Mouse (Mus musculus): ENCODE data around the gene Crabp1. TPM values are rescaled to one million over a fixed set of nuclear protein-coding genes. Genes with fewer than 3 reads are reported as not detected.

The Crabp1 gene
- polyA plus RNA-seq (2012; rRNA removed), result 0.86 and 3.2 TPM in 2 replicates

DNA sequence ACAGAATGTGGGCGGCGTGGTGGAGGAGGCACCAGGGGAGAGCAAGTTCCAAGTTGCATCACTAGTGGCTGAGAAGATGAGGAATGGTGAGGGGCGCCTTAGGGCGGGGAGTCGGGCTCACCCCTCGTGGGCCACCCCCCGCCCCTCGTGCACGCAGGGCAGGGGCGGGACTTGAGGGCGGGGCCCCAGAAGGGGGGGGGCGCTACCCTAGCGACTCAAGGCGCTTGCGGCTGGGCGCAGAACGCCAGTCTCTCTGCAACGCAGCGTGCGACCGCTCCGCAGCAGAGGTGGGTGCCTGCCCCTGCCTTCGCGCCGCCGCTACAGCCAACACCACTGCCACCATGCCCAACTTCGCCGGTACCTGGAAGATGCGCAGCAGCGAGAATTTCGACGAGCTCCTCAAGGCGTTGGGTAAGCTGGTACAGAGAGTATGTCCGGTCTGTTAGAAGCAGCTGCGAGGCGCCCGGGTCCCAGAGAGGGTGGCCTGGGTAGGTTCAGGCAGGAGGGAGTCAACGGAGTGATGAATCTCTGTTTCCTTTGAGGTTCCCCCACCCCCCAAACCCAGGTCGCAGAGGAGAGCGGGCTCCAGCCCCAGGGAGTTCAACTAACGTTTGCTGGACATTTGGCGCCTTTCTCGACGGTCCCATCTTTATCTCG is at the start of gene Crabp1:
TSS of gene Crabp1 (plus strand) at position 188 of the 657 bp plus-strand sequence.
- Histone ChIP-seq H3K36me3 (ENCODE audit: control insufficient read depth, insufficient read depth, low read length) (no peaks in the 10 kb centered on the region), H3K27ac (ENCODE audit: insufficient read depth, low read depth, low read length) (no peak within 1 kb of the TSS), H3K27me3 (ENCODE audit: control insufficient read depth, insufficient read depth, low read length) (peaks cover 44% of the 10 kb centered on the region), H3K4me1 (ENCODE audit: control insufficient read depth, insufficient read depth, insufficient read length, low read length) (peaks cover 3% of the 10 kb centered on the region; the same call in 1 of the 2 replicates), H3K4me3 (ENCODE audit: low read depth, low read length) (peak within 1 kb of the TSS; percentile 16; the same call in 1 of the 2 replicates)
- 1% methylated on average over 45 of the region's 45 CpGs for WGBS
- TF ChIP-seq CTCF (IDR thresholded peaks at IDR 0.05; ENCODE audit: extremely low read depth, insufficient read length, insufficient replicate concordance, low read depth, low read length) (no peak), POLR2A (IDR thresholded peaks at IDR 0.05; ENCODE audit: low read depth, low read length) (no peak)

GRCm38 (mm10) chr9:54715776-54716175 is 48.8 kb upstream of the Crabp1 start:
- no peak overlapping the region for H3K4me3 ChIP-seq (ENCODE audit: low read depth, low read length)
- H3K27me3 ChIP-seq (ENCODE audit: control insufficient read depth, insufficient read depth, low read length), result no peaks in the 10 kb centered on the region
- peaks cover 37% of the 10 kb centered on the region for H3K36me3 ChIP-seq (ENCODE audit: control insufficient read depth, insufficient read depth, low read length)
- 82% methylated on average over 3 of the region's 3 CpGs for WGBS
- H3K4me1 ChIP-seq (ENCODE audit: control insufficient read depth, insufficient read depth, insufficient read length, low read length), result no peaks in the 10 kb centered on the region
- TF ChIP-seq POLR2A (IDR thresholded peaks at IDR 0.05; ENCODE audit: low read depth, low read length), result no peak
- TF ChIP-seq CTCF (IDR thresholded peaks at IDR 0.05; ENCODE audit: extremely low read depth, insufficient read length, insufficient replicate concordance, low read depth, low read length), result no peak
- H3K27ac ChIP-seq (ENCODE audit: insufficient read depth, low read depth, low read length), result no peak overlapping the region

GRCm38 (mm10) chr9:54717527-54717926 is 47.0 kb upstream of the Crabp1 start:
- WGBS, result 73% methylated on average over 3 of the region's 3 CpGs
- no peaks in the 10 kb centered on the region for H3K4me1 ChIP-seq (ENCODE audit: control insufficient read depth, insufficient read depth, insufficient read length, low read length)
- H3K36me3 ChIP-seq (ENCODE audit: control insufficient read depth, insufficient read depth, low read length), result peaks cover 48% of the 10 kb centered on the region
- TF ChIP-seq CTCF (IDR thresholded peaks at IDR 0.05; ENCODE audit: extremely low read depth, insufficient read length, insufficient replicate concordance, low read depth, low read length), result no peak
- TF ChIP-seq POLR2A (IDR thresholded peaks at IDR 0.05; ENCODE audit: low read depth, low read length), result no peak
- no peak overlapping the region for H3K4me3 ChIP-seq (ENCODE audit: low read depth, low read length)
- H3K27ac ChIP-seq (ENCODE audit: insufficient read depth, low read depth, low read length), result no peak overlapping the region
- H3K27me3 ChIP-seq (ENCODE audit: control insufficient read depth, insufficient read depth, low read length), result no peaks in the 10 kb centered on the region

GRCm38 (mm10) chr9:54722156-54722555 is 42.4 kb upstream of the Crabp1 start:
- Histone ChIP-seq H3K4me1 (ENCODE audit: control insufficient read depth, insufficient read depth, insufficient read length, low read length) (no peaks in the 10 kb centered on the region), H3K36me3 (ENCODE audit: control insufficient read depth, insufficient read depth, low read length) (peaks cover 70% of the 10 kb centered on the region)
- WGBS, result 93% methylated on average over 7 of the region's 7 CpGs

DNA sequence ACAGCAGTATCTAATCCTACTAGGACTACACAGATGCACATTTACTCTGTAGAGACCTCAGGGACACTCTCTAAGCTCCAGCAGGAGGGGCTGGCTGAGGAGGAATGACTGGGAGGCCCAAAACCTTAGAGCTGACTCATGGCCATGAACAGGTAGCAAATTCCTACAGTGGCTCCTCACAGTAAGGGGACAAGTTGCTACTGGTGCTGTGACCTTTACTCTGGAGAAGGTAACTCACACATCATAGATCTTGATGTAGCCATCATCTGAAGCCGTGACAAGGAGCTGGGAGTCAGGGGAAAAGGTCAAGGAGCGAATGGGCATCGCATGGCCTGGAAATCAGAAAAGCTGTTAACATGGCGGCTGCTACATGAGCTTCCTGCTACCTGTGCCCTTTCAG is 42.0 kb upstream of the Crabp1 start:
- H3K4me1 ChIP-seq (ENCODE audit: control insufficient read depth, insufficient read depth, insufficient read length, low read length), result no peaks in the 10 kb centered on the region
- no peak overlapping the region for H3K4me3 ChIP-seq (ENCODE audit: low read depth, low read length)
- TF ChIP-seq POLR2A (IDR thresholded peaks at IDR 0.05; ENCODE audit: low read depth, low read length) (no peak), CTCF (IDR thresholded peaks at IDR 0.05; ENCODE audit: extremely low read depth, insufficient read length, insufficient replicate concordance, low read depth, low read length) (no peak)
- 95% methylated on average over 4 of the region's 4 CpGs for WGBS
- no peak overlapping the region for H3K27ac ChIP-seq (ENCODE audit: insufficient read depth, low read depth, low read length)
- peaks cover 74% of the 10 kb centered on the region for H3K36me3 ChIP-seq (ENCODE audit: control insufficient read depth, insufficient read depth, low read length)
- H3K27me3 ChIP-seq (ENCODE audit: control insufficient read depth, insufficient read depth, low read length), result no peaks in the 10 kb centered on the region

More at GRCm38 (mm10) chr9:54722156-54722555, 42.4 kb upstream of the Crabp1 start:
- Histone ChIP-seq H3K4me3 (ENCODE audit: low read depth, low read length) (no peak overlapping the region), H3K27me3 (ENCODE audit: control insufficient read depth, insufficient read depth, low read length) (no peaks in the 10 kb centered on the region), H3K27ac (ENCODE audit: insufficient read depth, low read depth, low read length) (no peak overlapping the region)
- TF ChIP-seq CTCF (IDR thresholded peaks at IDR 0.05; ENCODE audit: extremely low read depth, insufficient read length, insufficient replicate concordance, low read depth, low read length) (no peak), POLR2A (IDR thresholded peaks at IDR 0.05; ENCODE audit: low read depth, low read length) (no peak)

DNA sequence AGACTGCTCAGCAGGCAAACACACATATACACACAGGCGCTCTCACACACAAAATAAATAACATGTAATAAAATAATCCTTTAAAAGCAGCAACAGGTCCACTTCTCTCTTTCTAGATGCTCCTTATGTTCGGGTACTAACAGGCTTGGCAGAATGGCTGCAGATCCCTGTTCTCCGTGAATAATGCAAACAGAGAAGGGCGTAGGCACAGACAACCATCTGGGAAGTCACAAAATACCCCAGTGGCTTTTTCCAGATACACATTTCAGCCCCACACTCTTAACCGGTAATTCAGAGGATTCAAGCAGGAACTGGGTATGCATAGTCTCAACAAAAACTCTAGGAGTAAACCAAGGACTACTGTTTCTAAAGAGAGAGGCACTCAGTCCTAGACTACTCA is 38.2 kb upstream of the Crabp1 start:
- Histone ChIP-seq H3K27ac (ENCODE audit: insufficient read depth, low read depth, low read length) (no peak overlapping the region), H3K4me1 (ENCODE audit: control insufficient read depth, insufficient read depth, insufficient read length, low read length) (no peaks in the 10 kb centered on the region), H3K36me3 (ENCODE audit: control insufficient read depth, insufficient read depth, low read length) (peaks cover 67% of the 10 kb centered on the region), H3K4me3 (ENCODE audit: low read depth, low read length) (no peak overlapping the region), H3K27me3 (ENCODE audit: control insufficient read depth, insufficient read depth, low read length) (no peaks in the 10 kb centered on the region)
- WGBS, result 88% methylated on average over 5 of the region's 5 CpGs
- TF ChIP-seq CTCF (IDR thresholded peaks at IDR 0.05; ENCODE audit: extremely low read depth, insufficient read length, insufficient replicate concordance, low read depth, low read length), result no peak

DNA sequence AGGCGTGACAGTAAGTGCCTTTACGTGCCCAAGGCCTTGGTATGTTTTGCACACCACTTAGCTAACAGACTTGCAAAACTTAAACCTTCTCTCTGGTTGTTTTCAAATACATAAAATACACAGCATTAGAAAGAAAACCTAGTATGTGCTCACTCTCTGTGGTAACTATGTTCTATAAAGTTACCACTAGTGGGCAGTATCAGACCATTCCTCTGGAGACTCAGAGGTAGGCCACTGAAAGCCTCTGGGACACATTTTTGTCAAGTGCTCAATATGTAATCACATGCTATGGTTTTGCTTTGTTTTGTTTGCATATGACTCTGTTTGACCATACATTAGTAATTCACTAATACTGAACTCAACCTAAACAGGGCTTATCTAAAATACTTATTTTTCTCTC is 32.4 kb upstream of the Crabp1 start:
- 90% methylated on average over 2 of the region's 2 CpGs for WGBS
- no peak overlapping the region for H3K27ac ChIP-seq (ENCODE audit: insufficient read depth, low read depth, low read length)
- H3K4me1 ChIP-seq (ENCODE audit: control insufficient read depth, insufficient read depth, insufficient read length, low read length), result no peaks in the 10 kb centered on the region; the same call in 1 of the 2 replicates
- peaks cover 18% of the 10 kb centered on the region for H3K36me3 ChIP-seq (ENCODE audit: control insufficient read depth, insufficient read depth, low read length)
- no peak overlapping the region for H3K4me3 ChIP-seq (ENCODE audit: low read depth, low read length)
- no peak for TF ChIP-seq POLR2A (IDR thresholded peaks at IDR 0.05; ENCODE audit: low read depth, low read length)
- TF ChIP-seq CTCF (IDR thresholded peaks at IDR 0.05; ENCODE audit: extremely low read depth, insufficient read length, insufficient replicate concordance, low read depth, low read length), result no peak
- H3K27me3 ChIP-seq (ENCODE audit: control insufficient read depth, insufficient read depth, low read length), result no peaks in the 10 kb centered on the region
